Mouse (Mus musculus) olfactory bulb, adult 2 months (tissue): Measurements from ENCODE around the gene Olfr316. TPM values are rescaled to one million over a fixed set of nuclear protein-coding genes. Genes with fewer than 3 reads are reported as not detected.
A peak's percentile ranks its signal among the peaks of the same experiment; 100 is the strongest.

Experiments
- H3K27ac ChIP-seq: fragments of 200-500 bp; 2 replicates; pipeline ENCODE4 v1.5.1; 2012; ENCODE audit warnings: low read depth, low read length; ENCODE audit not compliant: insufficient read depth
- H3K4me1 ChIP-seq: fragments of 200-500 bp; 2 replicates; pipeline ENCODE4 v1.6.1; 2012; ENCODE audit warnings: low read length; ENCODE audit not compliant: control insufficient read depth, insufficient read depth
- H3K4me3 ChIP-seq: fragments of 200-500 bp; 2 replicates; pipeline ENCODE4 v1.5.1; 2012; ENCODE audit warnings: mild to moderate bottlenecking, low read depth, low read length, moderate library complexity; ENCODE audit not compliant: insufficient read depth
- CTCF ChIP-seq: fragments of 200-500 bp; IDR thresholded peaks from 2 replicates; pipeline ENCODE4 v1.5.1; 2012; ENCODE audit warnings: low read depth, mild to moderate bottlenecking, low read length, moderate library complexity; ENCODE audit not compliant: insufficient read depth
- POLR2A ChIP-seq: fragments of 200-500 bp; IDR thresholded peaks from 2 replicates; pipeline ENCODE4 v1.6.1; 2012; ENCODE audit warnings: mild to moderate bottlenecking, low read depth, low read length, moderate library complexity; ENCODE audit not compliant: insufficient read depth
- WGBS: fragments of 180-500 bp; shearing (Covaris S2); methylation state at CpG from one replicate; pipeline ENCODE4 v1.1.7; 2018; 5-methylcytosine and 5-hydroxymethylcytosine counted together
- polyA plus RNA-seq: library from polyadenylated mRNA; stranded (reverse); fragments of >200 nt; gene quantifications from 2 replicates; pipeline ENCODE4 v1.2.4, GENCODE M21; 2012; ENCODE audit warnings: low replicate concordance; ENCODE audit not compliant: missing spikeins, insufficient read depth, insufficient read length

Olfr316 gene
- polyA plus RNA-seq, 1 experiment, result not detected

DNA sequence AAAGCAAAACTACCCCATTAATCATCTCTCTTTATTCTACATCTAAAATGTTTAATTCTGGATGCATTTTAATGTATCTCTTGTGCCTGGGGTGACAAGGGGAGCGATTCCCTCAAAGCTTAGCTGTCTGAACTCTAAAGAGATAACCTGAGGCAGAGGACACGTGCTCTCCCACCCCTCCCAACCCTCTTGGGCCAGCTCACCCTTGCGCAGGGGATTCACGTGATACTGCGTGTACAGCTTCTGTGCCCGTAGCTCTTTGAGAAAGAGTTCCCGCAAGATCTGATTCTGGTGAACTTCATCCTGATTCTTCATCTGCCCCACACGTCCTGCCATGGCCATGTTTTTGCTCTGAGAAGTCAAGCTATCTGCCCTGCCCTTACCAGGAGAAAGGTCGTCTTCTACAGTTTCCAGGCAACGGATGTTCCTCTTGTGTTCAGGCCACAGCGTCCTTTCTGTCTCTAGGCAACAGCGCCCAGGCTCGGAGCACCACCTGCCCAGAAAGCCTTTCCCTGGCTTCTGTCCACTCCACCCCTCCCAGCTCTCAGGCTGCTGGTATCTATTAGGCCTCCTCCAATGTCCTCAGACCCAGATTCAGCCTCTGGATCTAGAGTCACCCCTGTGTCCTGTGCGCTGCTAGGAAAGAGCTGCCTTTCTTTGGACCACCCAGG, 49.2 kb downstream of the Olfr316 start, which contains the start of gene Fam183b:
TSS of gene Fam183b (minus strand) at position 403 of the 671 bp plus-strand sequence.
- no peak within 1 kb of the TSS for H3K27ac ChIP-seq
- TF ChIP-seq POLR2A (no peak), CTCF (no peak)

DNA sequence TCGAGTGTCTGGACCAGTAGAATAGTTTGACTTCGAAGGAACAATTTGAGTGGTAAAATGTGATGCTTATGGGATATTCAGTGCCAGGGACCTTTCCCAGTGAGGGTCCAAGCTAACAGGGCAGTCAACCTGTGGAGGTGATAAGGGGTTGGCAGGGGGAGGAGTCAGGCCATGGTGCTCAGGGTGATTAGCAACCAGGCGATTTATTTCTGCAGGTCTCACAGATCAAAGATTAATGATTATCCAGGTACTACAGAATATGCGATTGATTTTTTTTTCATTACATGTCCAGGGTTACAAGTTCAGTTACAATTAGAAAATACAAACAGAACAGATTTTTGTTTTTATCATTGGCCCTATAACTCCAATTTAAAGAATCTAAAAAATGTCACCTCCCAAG, 51.3 kb downstream of the Olfr316 start:
- H3K4me1 ChIP-seq, result peaks cover 10% of the 10 kb centered on the region
- TF ChIP-seq POLR2A (no peak), CTCF (no peak)
- H3K4me3 ChIP-seq, result no peak overlapping the region
- WGBS, result 81% methylated on average over 4 of the region's 4 CpGs
- H3K27ac ChIP-seq, result no peak overlapping the region

More for the DNA sequence above, 49.2 kb downstream of the Olfr316 start, which contains the start of gene Fam183b:
- peak within 1 kb of the TSS; percentile 0; the same call in 1 of the 2 replicates for H3K4me3 ChIP-seq
- peaks cover 10% of the 10 kb centered on the region for H3K4me1 ChIP-seq
- WGBS, result 36% methylated on average over 14 of the region's 14 CpGs

DNA sequence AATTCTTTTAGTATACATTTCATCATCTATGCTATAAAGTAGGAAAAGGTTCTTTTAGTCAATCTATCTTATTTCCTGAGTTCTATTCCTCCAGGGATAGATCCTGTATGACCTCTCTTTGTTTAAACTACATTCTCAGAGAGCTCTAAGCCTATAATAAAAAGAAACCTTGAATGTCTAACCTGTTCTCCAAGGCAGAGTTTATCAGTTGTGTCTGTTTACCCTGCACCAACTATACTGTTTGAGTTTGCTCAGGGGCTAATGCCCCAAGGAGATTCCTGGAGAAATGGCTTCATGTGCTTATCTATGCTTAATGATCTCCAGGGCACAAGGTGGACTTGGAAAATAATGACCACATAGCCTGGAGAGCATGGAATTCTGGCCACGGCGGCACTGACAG, 51.9 kb downstream of the Olfr316 start:
- Histone ChIP-seq H3K4me1 (peaks cover 10% of the 10 kb centered on the region), H3K27ac (no peak overlapping the region), H3K4me3 (no peak overlapping the region)
- WGBS, result 81% methylated on average over 2 of the region's 2 CpGs
- no peak for TF ChIP-seq POLR2A
- no peak for TF ChIP-seq CTCF

Other genes with a start within 250 kb of the Olfr316 start
- not detected in 2 replicates for gene Olfr330, start 217.9 kb upstream of the Olfr316 start, polyA plus RNA-seq
- not detected in 2 replicates for gene Olfr329-ps, start 206.3 kb upstream of the Olfr316 start, polyA plus RNA-seq
- gene Olfr328, start 197.1 kb upstream of the Olfr316 start, polyA plus RNA-seq, result not detected in 2 replicates
- gene Olfr224, start 182.2 kb upstream of the Olfr316 start, polyA plus RNA-seq, result not detected in 2 replicates
- not detected in 2 replicates for gene Olfr325, start 175.0 kb upstream of the Olfr316 start, polyA plus RNA-seq
- gene Olfr324, start 157.6 kb upstream of the Olfr316 start, polyA plus RNA-seq, result not detected in 2 replicates
- not detected in 2 replicates for gene 2210407C18Rik, start 136.7 kb upstream of the Olfr316 start, polyA plus RNA-seq
- gene Olfr323, start 122.2 kb upstream of the Olfr316 start, polyA plus RNA-seq, result not detected in 2 replicates
- gene Trim58, start 112.3 kb upstream of the Olfr316 start, polyA plus RNA-seq, result not detected in 2 replicates
- gene Olfr322, start 94.0 kb upstream of the Olfr316 start, polyA plus RNA-seq, result not detected in 2 replicates
- not detected in 2 replicates for gene Olfr320, start 71.6 kb upstream of the Olfr316 start, polyA plus RNA-seq
- not detected in 2 replicates for gene Olfr319, start 53.6 kb upstream of the Olfr316 start, polyA plus RNA-seq
- gene Olfr318, start 28.7 kb upstream of the Olfr316 start, polyA plus RNA-seq, result not detected in 2 replicates
- not detected in 2 replicates for gene Olfr317, start 13.5 kb upstream of the Olfr316 start, polyA plus RNA-seq
- gene Olfr315, start 20.5 kb downstream of the Olfr316 start, polyA plus RNA-seq, result not detected in 2 replicates
- gene Olfr314, start 30.2 kb downstream of the Olfr316 start, polyA plus RNA-seq, result not detected in 2 replicates
- gene Fam183b, start 49.2 kb downstream of the Olfr316 start, polyA plus RNA-seq, result not detected in 2 replicates
- not detected in 2 replicates for gene Olfr313, start 62.3 kb downstream of the Olfr316 start, polyA plus RNA-seq
- gene Olfr312, start 76.5 kb downstream of the Olfr316 start, polyA plus RNA-seq, result not detected in 2 replicates
- not detected in 2 replicates for gene Olfr311, start 86.5 kb downstream of the Olfr316 start, polyA plus RNA-seq
- not detected in 2 replicates for gene Gm12258, start 94.4 kb downstream of the Olfr316 start, polyA plus RNA-seq
- not detected in 2 replicates for gene 2810021J22Rik, start 114.5 kb downstream of the Olfr316 start, polyA plus RNA-seq
- not detected in 2 replicates for gene Zfp39, start 151.5 kb downstream of the Olfr316 start, polyA plus RNA-seq
- gene Btnl10, start 165.2 kb downstream of the Olfr316 start, polyA plus RNA-seq, result not detected in 2 replicates
- not detected in 2 replicates for gene Rnf187, start 186.2 kb downstream of the Olfr316 start, polyA plus RNA-seq
- gene Hist3h2ba, start 196.2 kb downstream of the Olfr316 start, polyA plus RNA-seq, result not detected in 2 replicates
- not detected in 2 replicates for gene Hist3h2a, start 202.0 kb downstream of the Olfr316 start, polyA plus RNA-seq
- not detected in 2 replicates for gene Trim17, start 202.0 kb downstream of the Olfr316 start, polyA plus RNA-seq
- not detected in 2 replicates for gene Trim11, start 225.4 kb downstream of the Olfr316 start, polyA plus RNA-seq